Mouse (Mus musculus) megakaryocyte, embryonic 14.5 days (primary cell): Measurements from ENCODE around the gene Nr3c2.

ENCODE experiments used
- FLI1 ChIP-seq: IDR thresholded peaks from 2 replicates; pipeline ENCODE4 v1.6.1; 2012; ENCODE audit warnings: low read length, inconsistent platforms, mixed read lengths
- GATA1 ChIP-seq: IDR thresholded peaks from 3 replicates; pipeline ENCODE4 v1.6.1; 2012; ENCODE audit warnings: mixed read lengths, low read length, inconsistent platforms, borderline replicate concordance

- TF ChIP-seq GATA1: no peak
- TF ChIP-seq FLI1: no peak
These were observed 85.6 kb downstream of the Nr3c2 start for GRCm38 (mm10) chr8:76984851-76985250.
